Mouse (Mus musculus) heart, adult 2 months (tissue): ENCODE measurements around the gene Coq3. TPM values are rescaled to one million over a fixed set of nuclear protein-coding genes. Genes with fewer than 3 reads are reported as not detected.

Experiments
- DNase-seq, 2 experiments: peaks; one replicate each; pipeline ENCODE4 v3.0.0; 2021
- H3K27ac ChIP-seq: fragments of 200-600 bp; 2 replicates; pipeline ENCODE4 v1.8.1; 2022
- H3K27me3 ChIP-seq: fragments of 200-500 bp; 2 replicates; pipeline ENCODE4 v1.6.1; 2012; ENCODE audit warnings: mild to moderate bottlenecking, low read length, inconsistent platforms, mixed read lengths; ENCODE audit not compliant: control insufficient read depth, insufficient read depth
- H3K36me3 ChIP-seq: fragments of 200-500 bp; 2 replicates; pipeline ENCODE4 v1.6.1; 2012; ENCODE audit warnings: low read length, inconsistent platforms; ENCODE audit not compliant: control insufficient read depth, insufficient read depth
- H3K4me1 ChIP-seq: fragments of 200-500 bp; 2 replicates; pipeline ENCODE4 v1.6.1; 2011; ENCODE audit warnings: low read length; ENCODE audit not compliant: control insufficient read depth, insufficient read depth
- H3K4me3 ChIP-seq: fragments of 200-600 bp; 2 replicates; pipeline ENCODE4 v1.8.1; 2022
- H3K79me2 ChIP-seq: fragments of 200-500 bp; replicated peaks from 2 replicates; pipeline ENCODE4 v1.6.1; 2012; ENCODE audit warnings: mild to moderate bottlenecking, inconsistent platforms, low read length, moderate library complexity, mixed read lengths; ENCODE audit not compliant: control insufficient read depth, insufficient read depth
- H3K9ac ChIP-seq: fragments of 200-500 bp; 2 replicates; pipeline ENCODE4 v1.6.1; 2012; ENCODE audit warnings: low read depth, mild to moderate bottlenecking, control low read depth, inconsistent platforms, low read length, mixed read lengths
- CTCF ChIP-seq: fragments of 200-600 bp; IDR thresholded peaks from 2 replicates; pipeline ENCODE4 v1.8.1; 2022; ENCODE audit warnings: antibody characterized with exemption, mild to moderate bottlenecking, moderate library complexity
- EP300 ChIP-seq: fragments of 200-500 bp; IDR thresholded peaks from 2 replicates; pipeline ENCODE4 v1.6.1; 2011; ENCODE audit warnings: low read depth, low read length, control low read depth; ENCODE audit not compliant: insufficient read depth
- POLR2A ChIP-seq: fragments of 200-500 bp; IDR thresholded peaks from 2 replicates; pipeline ENCODE4 v1.6.1; 2011; ENCODE audit warnings: mild to moderate bottlenecking, low read depth, low read length, control low read depth; ENCODE audit not compliant: insufficient read depth
- WGBS: fragments of 180-500 bp; shearing (Covaris S2); methylation state at CpG from one replicate; pipeline ENCODE4 v1.1.7; 2018; 5-methylcytosine and 5-hydroxymethylcytosine counted together
- intact Hi-C: fragments of 180-260 bp; cut with DNase I; formaldehyde crosslinking; loops from one replicate; pipeline ENCODE4 v1.15.1; 2025
- polyA plus RNA-seq: library from polyadenylated mRNA; depleted of rRNA; stranded (reverse); fragments of >200 nt; gene quantifications from 2 replicates; pipeline ENCODE4 v1.2.3, GENCODE M21; 2012
- total RNA-seq, 2 experiments: library from RNA; stranded (reverse); gene quantifications; 2 replicates each; pipeline ENCODE4 v1.2.3; 2021

Gene Coq3
- total and polyA plus RNA-seq, 3 experiments: 14.6 to 36.4 (median 35.6) TPM

DNA sequence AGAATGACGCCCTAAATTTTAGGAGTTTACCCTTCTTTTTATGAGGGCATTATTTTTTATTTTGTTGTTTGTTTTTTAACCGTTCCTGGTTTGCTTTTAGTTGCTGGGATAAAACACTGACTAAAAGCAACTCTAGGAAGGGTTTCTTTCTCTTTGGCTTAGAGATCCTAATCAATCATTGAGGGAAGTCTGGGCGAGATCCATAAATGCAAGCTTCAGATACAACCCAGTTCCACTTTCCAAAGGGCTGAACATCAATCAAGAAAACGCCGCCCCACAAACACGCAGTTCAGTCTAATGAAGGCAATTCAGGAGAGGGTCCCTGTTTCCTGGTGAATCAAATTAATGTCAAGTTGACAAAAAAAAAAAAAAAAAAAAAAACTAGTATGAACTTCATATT lies 697 bp upstream of the Coq3 start:
- H3K9ac ChIP-seq: no peak overlapping the region
- H3K27me3 ChIP-seq: no peaks in the 10 kb centered on the region
- H3K4me1 ChIP-seq: no peaks in the 10 kb centered on the region
- intact Hi-C loops: loop anchor here (2.0 kb wide), 1 partner anchor 28 kb away; no protein-coding TSS in a partner anchor
- TF ChIP-seq CTCF (no peak), EP300 (no peak), POLR2A (no peak)
- WGBS: 24% methylated on average over 6 of the region's 6 CpGs
- H3K4me3 ChIP-seq: peak overlapping the region; percentile 73; the same call in 1 of the 2 replicates
- H3K36me3 ChIP-seq: no peaks in the 10 kb centered on the region; the same call in 1 of the 2 replicates
- no peak overlapping the region; the same call in 1 of the 2 replicates for H3K27ac ChIP-seq
- DNase-seq: no peak
- no peaks in the 10 kb centered on the region for H3K79me2 ChIP-seq

DNA sequence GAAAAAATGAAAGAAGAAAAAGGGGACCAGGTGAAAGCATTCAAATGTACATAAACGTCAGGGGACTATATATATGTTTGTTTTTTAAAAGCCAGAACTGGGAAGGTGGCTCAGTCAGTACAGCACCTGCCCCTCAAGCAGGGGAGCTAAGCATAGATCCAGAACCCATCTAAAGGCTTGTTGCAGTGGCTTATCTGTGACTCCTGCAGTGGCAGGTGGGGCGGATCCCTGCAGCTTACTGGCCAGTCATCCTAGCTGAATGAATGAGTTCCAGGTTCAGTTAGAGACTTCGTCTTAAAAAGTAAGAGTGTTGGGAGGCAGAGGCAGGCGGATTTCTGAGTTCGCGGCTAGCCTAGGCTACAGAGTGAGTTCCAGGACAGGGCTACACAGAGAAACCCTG lies 3.3 kb downstream of the Coq3 start:
- no peaks in the 10 kb centered on the region; the same call in 1 of the 2 replicates for H3K36me3 ChIP-seq
- H3K4me3 ChIP-seq: no peak overlapping the region
- intact Hi-C loops: no loop called here
- no peaks in the 10 kb centered on the region for H3K4me1 ChIP-seq
- H3K27me3 ChIP-seq: no peaks in the 10 kb centered on the region
- 95% methylated on average over 6 of the region's 6 CpGs for WGBS
- no peak overlapping the region for H3K9ac ChIP-seq
- no peak for DNase-seq
- TF ChIP-seq CTCF (no peak), POLR2A (no peak), EP300 (no peak)
- H3K27ac ChIP-seq: no peak overlapping the region
- H3K79me2 ChIP-seq: no peaks in the 10 kb centered on the region

DNA sequence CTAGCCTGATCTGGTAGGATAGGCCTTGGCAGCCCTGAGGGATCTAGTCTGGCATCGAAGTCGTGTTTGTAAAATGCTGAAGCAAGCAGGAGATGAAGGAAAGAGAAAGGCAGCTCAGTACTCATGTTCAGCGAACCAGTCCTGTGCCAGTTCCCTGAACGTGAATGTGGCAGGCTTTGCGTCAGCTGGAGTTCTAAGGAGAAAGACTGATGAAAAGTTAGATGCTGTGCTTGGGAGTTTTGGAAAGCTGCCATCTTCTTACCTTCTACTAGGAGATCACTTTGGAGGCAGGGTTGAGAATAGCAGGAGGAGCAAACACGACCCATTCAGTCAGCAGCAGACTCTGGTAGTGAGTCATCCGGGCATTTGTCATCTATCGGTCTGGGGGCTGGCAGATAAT lies 6.4 kb downstream of the Coq3 start:
- no peaks in the 10 kb centered on the region for H3K36me3 ChIP-seq
- H3K79me2 ChIP-seq: no peaks in the 10 kb centered on the region
- TF ChIP-seq EP300 (no peak), POLR2A (no peak), CTCF (no peak)
- no peaks in the 10 kb centered on the region for H3K4me1 ChIP-seq
- 77% methylated on average over 8 of the region's 8 CpGs for WGBS
- no peak overlapping the region for H3K9ac ChIP-seq
- H3K27me3 ChIP-seq: no peaks in the 10 kb centered on the region
- intact Hi-C loops: no loop called here
- no peak for DNase-seq
- H3K27ac ChIP-seq: no peak overlapping the region
- H3K4me3 ChIP-seq: no peak overlapping the region

DNA sequence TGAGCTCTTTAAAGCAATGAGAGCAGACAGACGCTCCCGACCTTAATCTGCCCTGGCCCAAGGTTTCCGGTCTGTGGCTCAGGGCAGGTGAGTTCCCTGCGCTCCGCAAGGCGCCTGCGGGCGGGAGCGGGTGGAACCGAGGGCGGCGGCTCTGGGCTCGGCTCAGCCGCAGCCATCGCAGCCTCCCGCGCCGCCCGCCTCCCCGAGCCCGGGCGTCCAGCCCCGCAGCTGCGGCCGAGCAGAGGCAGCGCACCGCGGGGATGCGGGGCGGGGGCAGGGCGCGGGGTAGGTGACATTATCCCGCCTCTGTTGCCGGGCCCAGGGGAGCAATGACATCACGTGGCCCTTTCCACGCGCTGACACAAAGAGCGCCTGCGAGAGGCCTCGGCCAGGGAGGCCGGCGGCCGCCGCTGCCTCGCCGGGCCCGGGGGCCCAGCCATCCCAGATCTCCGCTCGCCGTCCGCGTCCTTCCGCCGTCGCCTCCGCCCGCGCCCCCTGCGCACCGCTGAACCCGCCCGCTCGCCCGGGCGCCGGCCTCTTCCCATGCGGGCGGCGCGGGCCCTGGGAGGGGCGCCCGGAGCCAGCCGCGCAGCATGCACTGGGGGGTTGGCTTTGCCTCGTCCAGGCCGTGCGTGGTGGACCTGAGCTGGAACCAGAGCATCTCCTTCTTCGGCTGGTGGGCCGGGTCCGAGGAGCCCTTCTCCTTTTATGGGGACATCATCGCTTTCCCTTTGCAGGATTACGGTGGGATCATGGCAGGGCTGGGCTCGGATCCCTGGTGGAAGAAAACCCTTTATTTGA lies 51.7 kb downstream of the Coq3 start, which contains the start of gene Faxc:
TSS of gene Faxc (plus strand) at position 359 of the 801 bp plus-strand sequence.
- peak within 1 kb of the TSS; percentile 64 for H3K9ac ChIP-seq
- intact Hi-C loops: no loop called here
- H3K27ac ChIP-seq: no peak within 1 kb of the TSS
- TF ChIP-seq EP300: no peak
- TF ChIP-seq POLR2A: no peak
- TF ChIP-seq CTCF: no peak
- no peaks in the 10 kb centered on the region for H3K36me3 ChIP-seq
- WGBS: 1% methylated on average over 83 of the region's 83 CpGs
- peak; percentile 50 to 52 for DNase-seq
- peak within 1 kb of the TSS; percentile 58 for H3K4me3 ChIP-seq
- no peaks in the 10 kb centered on the region for H3K4me1 ChIP-seq
- no peaks in the 10 kb centered on the region for H3K79me2 ChIP-seq
- H3K27me3 ChIP-seq: peaks cover 2% of the 10 kb centered on the region

DNA sequence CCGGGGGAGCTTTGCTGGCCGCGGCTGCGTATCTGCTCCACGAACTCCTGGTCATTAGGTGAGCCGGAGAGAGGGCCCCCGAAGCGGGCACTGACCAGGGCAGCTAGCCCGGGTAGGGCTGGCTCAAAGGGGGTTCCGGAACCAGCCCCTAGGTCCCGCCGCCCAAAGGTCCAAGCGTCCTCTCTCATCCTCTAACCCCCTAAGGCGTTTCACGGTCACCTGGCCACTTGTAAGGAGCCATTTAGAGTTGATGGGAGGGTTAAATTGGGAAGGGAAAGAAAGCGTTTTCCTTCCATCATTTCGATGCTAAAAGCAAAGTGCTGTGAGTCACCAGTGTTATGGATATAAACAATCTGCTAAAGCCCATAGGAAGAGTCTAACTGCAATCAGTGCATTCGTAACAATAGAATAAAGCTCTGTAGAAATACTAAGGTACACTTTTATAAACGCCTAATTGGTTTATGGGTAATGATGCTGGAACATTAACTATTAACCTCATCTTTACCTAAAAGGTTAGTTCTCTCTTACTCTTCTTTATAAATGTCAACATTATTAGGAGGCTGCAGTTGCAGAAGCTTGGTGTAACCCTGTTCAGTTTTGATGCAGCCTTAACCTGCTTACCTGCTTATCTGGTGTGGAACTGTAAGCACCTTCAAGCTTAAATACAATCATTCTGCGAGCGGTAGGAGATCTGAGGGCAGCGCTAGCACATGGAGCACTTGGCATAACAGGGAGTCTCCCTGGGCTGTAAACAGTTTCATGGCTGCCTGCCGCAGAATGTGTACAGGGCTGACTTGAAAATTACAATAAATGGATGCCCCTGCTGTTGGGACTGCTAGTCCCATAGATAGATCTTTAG lies 52.5 kb downstream of the Coq3 start:
- Histone ChIP-seq H3K27ac (no peak overlapping the region), H3K4me3 (peak overlapping the region; percentile 58), H3K79me2 (no peaks in the 10 kb centered on the region), H3K4me1 (no peaks in the 10 kb centered on the region), H3K36me3 (no peaks in the 10 kb centered on the region), H3K9ac (peak overlapping the region; percentile 64), H3K27me3 (peaks cover 2% of the 10 kb centered on the region)
- DNase-seq: peak in 1 of 2 experiments; percentile 4
- TF ChIP-seq POLR2A: no peak
- no peak for TF ChIP-seq CTCF
- TF ChIP-seq EP300: no peak
- intact Hi-C loops: no loop called here
- WGBS: 24% methylated on average over 23 of the region's 23 CpGs
